Mouse (Mus musculus) testis, adult 2 months (tissue): ENCODE data around the gene Zc3h12a. TPM values are rescaled to one million over a fixed set of nuclear protein-coding genes. Genes with fewer than 3 reads are reported as not detected.

Source experiments
- H3K27ac ChIP-seq: fragments of 200-500 bp; 2 replicates; pipeline ENCODE4 v1.5.1; 2012; ENCODE audit warnings: low read depth, low read length; ENCODE audit not compliant: control insufficient read depth, insufficient read depth
- H3K27me3 ChIP-seq: fragments of 200-500 bp; 2 replicates; pipeline ENCODE4 v1.6.1; 2012; ENCODE audit warnings: mild to moderate bottlenecking, low read length, moderate library complexity; ENCODE audit not compliant: control insufficient read depth, insufficient read depth
- H3K36me3 ChIP-seq: fragments of 200-500 bp; 2 replicates; pipeline ENCODE4 v1.6.1; 2012; ENCODE audit warnings: mild to moderate bottlenecking, low read length; ENCODE audit not compliant: control insufficient read depth, insufficient read depth
- H3K4me1 ChIP-seq: fragments of 200-500 bp; 2 replicates; pipeline ENCODE4 v1.6.1; 2012; ENCODE audit warnings: low read length; ENCODE audit not compliant: control insufficient read depth, insufficient read depth
- H3K4me3 ChIP-seq: fragments of 200-500 bp; 2 replicates; pipeline ENCODE4 v1.5.1; 2012; ENCODE audit warnings: low read depth, mild to moderate bottlenecking, low read length, moderate library complexity, mixed read lengths; ENCODE audit not compliant: control insufficient read depth
- CTCF ChIP-seq: fragments of 200-500 bp; IDR thresholded peaks from 2 replicates; pipeline ENCODE4 v1.5.1; 2012; ENCODE audit warnings: low read depth, mild to moderate bottlenecking, inconsistent platforms, low read length, moderate library complexity; ENCODE audit not compliant: control insufficient read depth, insufficient read depth, insufficient replicate concordance
- POLR2A ChIP-seq: fragments of 200-500 bp; IDR thresholded peaks from 2 replicates; pipeline ENCODE4 v1.6.1; 2012; ENCODE audit warnings: low read depth, mild to moderate bottlenecking, inconsistent platforms, low read length, moderate library complexity; ENCODE audit not compliant: control insufficient read depth
- polyA plus RNA-seq: library from polyadenylated mRNA; depleted of rRNA; stranded (reverse); fragments of >200 nt; gene quantifications from 2 replicates; pipeline ENCODE4 v1.2.3, GENCODE M21; 2012

The Zc3h12a gene
- polyA plus RNA-seq, 1 experiment: 1.4 TPM

- Histone ChIP-seq H3K36me3 (no peaks in the 10 kb centered on the region), H3K27ac (no peak overlapping the region)
- TF ChIP-seq POLR2A (no peak), CTCF (peak; percentile 67; the same call in 1 of the 2 replicates)
Measured at GRCm38 (mm10) chr4:125132394-125132793, 4.8 kb upstream of the Zc3h12a start.

GRCm38 (mm10) chr4:125131493-125131892 is 3.9 kb upstream of the Zc3h12a start:
- Histone ChIP-seq H3K4me3 (no peak overlapping the region), H3K36me3 (no peaks in the 10 kb centered on the region), H3K4me1 (peaks cover 13% of the 10 kb centered on the region), H3K27ac (no peak overlapping the region), H3K27me3 (no peaks in the 10 kb centered on the region)
- TF ChIP-seq CTCF (no peak), POLR2A (no peak)

More at GRCm38 (mm10) chr4:125132394-125132793, 4.8 kb upstream of the Zc3h12a start:
- Histone ChIP-seq H3K4me1 (peaks cover 6% of the 10 kb centered on the region), H3K27me3 (no peaks in the 10 kb centered on the region), H3K4me3 (no peak overlapping the region)

GRCm38 (mm10) chr4:125126761-125127160 is 879 bp downstream of the Zc3h12a start:
- Histone ChIP-seq H3K4me3 (peak overlapping the region; percentile 94; the same call in 1 of the 2 replicates), H3K27ac (no peak overlapping the region), H3K27me3 (no peaks in the 10 kb centered on the region), H3K4me1 (peaks cover 16% of the 10 kb centered on the region), H3K36me3 (no peaks in the 10 kb centered on the region)
- TF ChIP-seq CTCF (no peak), POLR2A (no peak)

DNA sequence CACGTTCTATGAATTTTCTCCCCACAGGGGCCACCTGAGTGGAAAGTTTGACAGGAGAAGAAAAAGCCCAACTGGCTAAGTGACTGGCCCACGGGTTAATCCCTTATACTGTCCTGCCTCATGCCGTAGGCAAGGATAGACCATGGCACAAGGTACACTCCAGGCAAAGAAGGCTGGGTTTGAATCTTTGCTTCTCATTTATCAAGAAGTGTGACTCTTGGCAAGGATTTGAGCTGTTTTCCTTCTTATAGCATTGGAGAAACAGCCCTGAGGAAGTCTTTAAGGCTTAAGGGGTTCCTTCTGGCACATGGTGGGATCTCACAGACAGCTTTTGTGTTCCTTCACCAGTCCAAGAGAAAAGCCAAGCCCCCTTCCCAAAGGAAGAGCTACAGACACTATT is 1.5 kb downstream of the Zc3h12a start:
- H3K27ac ChIP-seq: no peak overlapping the region
- no peak overlapping the region for H3K4me3 ChIP-seq
- H3K36me3 ChIP-seq: no peaks in the 10 kb centered on the region
- H3K27me3 ChIP-seq: no peaks in the 10 kb centered on the region
- peaks cover 16% of the 10 kb centered on the region for H3K4me1 ChIP-seq
- TF ChIP-seq CTCF (no peak), POLR2A (no peak)

DNA sequence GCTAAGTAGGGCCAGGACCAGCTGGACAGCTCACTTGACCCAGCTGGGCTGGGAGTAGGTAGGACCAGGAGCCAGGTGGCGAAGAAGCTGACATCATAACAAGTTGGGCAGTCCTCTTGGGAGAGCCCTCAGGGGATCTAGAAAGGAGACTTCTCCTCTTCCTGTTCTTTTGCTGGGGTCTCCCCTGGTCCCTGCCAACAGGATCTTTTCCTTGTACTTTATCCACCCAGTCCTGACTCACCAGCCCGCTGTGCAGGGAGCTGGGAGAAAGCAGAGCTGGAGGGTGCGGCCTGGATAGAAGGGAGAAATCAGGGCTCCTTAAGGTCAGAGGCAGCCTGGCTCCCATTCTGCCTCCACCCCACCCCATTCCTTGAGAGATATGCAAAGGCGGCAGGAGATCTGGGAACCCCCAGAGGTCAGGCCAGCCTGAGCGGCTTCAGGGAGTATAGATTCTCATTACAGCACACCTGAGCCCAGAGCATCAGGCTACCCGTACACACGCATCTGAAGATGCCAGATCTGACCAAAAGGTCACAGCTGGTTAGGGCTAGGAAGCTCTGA is 2.2 kb downstream of the Zc3h12a start:
- H3K27ac ChIP-seq: no peak overlapping the region
- TF ChIP-seq POLR2A (no peak), CTCF (no peak)
- H3K4me1 ChIP-seq: peaks cover 16% of the 10 kb centered on the region
- H3K36me3 ChIP-seq: no peaks in the 10 kb centered on the region
- no peaks in the 10 kb centered on the region for H3K27me3 ChIP-seq
- no peak overlapping the region for H3K4me3 ChIP-seq

DNA sequence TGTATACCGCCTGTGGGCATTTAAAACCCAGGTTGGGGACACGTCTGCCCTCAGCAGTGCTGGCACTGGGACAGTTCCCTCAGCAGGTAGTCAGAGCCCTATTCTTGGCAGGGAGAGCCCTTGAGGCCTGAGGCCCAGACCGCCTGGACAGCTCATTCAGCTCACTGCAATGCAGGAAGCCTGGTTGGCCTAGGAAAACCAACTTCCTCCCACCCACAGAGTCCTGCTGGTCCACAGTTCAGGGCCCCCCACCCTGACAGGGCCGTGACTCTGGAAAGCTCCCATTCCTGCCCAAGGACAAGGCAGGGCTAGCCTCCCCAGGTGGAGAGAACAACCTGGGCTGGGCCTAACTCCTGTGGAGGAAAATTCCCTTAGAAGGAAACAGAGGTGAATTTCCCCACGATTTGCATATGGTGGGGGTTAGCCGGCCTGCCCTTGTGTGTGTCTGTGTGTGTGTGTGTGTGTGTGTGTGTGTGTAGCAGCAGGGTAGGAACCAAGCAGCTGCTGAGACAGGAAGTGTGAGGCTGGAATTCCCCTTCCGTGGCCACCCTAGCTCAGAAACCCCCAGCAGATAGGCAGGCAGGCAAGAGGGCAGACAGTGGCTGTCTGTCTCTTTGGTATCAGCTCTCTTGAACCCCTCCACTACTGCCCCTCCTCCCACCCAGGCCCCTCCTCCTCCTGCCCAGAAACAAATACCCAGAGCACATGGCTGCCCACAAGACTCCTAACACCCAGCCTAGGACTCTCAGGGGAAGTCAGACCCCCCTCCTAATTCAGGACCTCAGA is 3.0 kb downstream of the Zc3h12a start:
- H3K4me3 ChIP-seq: no peak overlapping the region
- peaks cover 16% of the 10 kb centered on the region for H3K4me1 ChIP-seq
- no peaks in the 10 kb centered on the region for H3K27me3 ChIP-seq
- H3K36me3 ChIP-seq: no peaks in the 10 kb centered on the region
- H3K27ac ChIP-seq: no peak overlapping the region
- TF ChIP-seq POLR2A: no peak

DNA sequence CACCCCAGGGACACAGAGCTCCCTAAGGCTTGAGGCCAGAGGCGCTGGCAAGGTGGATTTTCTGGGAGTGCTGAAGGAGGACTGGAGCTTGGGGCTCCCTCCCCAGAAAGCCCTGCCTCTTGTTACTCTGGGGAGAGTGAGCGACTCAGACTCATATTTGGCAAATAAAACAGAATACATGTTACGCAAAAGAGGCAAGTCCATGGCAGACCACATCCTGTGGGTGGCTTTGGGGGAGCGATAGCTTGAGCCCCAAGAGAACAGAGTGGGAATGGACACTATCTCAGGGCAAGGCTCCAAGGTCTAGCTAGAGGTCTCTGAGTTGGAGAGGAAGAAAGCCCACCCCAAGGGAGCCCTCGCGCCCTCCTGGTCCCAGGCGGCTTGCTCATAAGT is 4.4 kb downstream of the Zc3h12a start:
- no peaks in the 10 kb centered on the region for H3K27me3 ChIP-seq
- TF ChIP-seq POLR2A (no peak), CTCF (no peak)
- no peak overlapping the region for H3K4me3 ChIP-seq
- H3K4me1 ChIP-seq: peaks cover 16% of the 10 kb centered on the region
- H3K27ac ChIP-seq: no peak overlapping the region
- H3K36me3 ChIP-seq: no peaks in the 10 kb centered on the region
